Mouse (Mus musculus) urinary bladder, postnatal 36 days (tissue): ENCODE results near the gene Gm20920.
"Not testable (repeated sequence)": the region's sequence is repeated elsewhere in the genome, so short reads cannot be mapped to it uniquely, and the experiment has no call there.

Experiments
- DNase-seq, 2 experiments: peaks; one replicate each; pipeline ENCODE4 v3.0.0; 2022; ENCODE audit warnings: low spot score in 2 of 2, mixed read lengths in 1 of 2

The Gm20920 gene

DNA sequence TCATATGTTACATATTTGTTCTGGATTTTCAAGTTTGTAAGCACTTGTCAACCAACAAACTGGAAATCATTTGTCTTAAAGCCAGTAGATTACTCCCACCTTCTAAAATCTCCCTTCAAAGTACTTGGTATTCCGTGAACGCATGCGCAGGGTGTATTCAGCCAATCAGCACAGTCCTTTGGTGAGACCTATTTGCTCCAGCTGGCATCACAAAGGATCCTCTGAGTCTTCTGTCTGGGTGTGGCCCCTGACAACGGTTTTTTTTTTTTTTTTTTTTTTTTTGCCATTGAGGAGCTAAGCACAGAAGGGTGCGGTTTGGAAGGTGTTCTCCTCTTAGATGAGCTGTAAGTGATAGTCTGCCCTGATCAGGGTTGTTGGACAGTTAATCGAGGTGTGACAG lies at the start of gene Gm20920:
Gm20920 (plus strand) TSS at position 301 of the 400 bp plus-strand sequence.
- not testable (repeated sequence) for DNase-seq
